Mouse (Mus musculus) thymus, adult 2 months (tissue): ENCODE measurements at regions not wholly inside any gene's neighbourhood (a gene's known extent, or its start where the extent isn't known, plus 50 kb on each side); places are given as distances from the start of the nearest gene placed in this dataset.

Experiments
- DNase-seq: peaks from one replicate; pipeline ENCODE4 v3.0.0; 2021
- H3K27ac ChIP-seq: fragments of 200-500 bp; 2 replicates; pipeline ENCODE4 v1.5.1; 2012; ENCODE audit warnings: low read length, control low read depth; ENCODE audit not compliant: control insufficient read depth, insufficient read depth
- H3K27me3 ChIP-seq: fragments of 200-500 bp; 2 replicates; pipeline ENCODE4 v1.6.1; 2012; ENCODE audit warnings: mild to moderate bottlenecking, low read length, moderate library complexity, mixed read lengths; ENCODE audit not compliant: control insufficient read depth, insufficient read depth
- H3K36me3 ChIP-seq: fragments of 200-500 bp; 2 replicates; pipeline ENCODE4 v1.6.1; 2012; ENCODE audit warnings: mild to moderate bottlenecking, low read length, moderate library complexity; ENCODE audit not compliant: control insufficient read depth, insufficient read depth
- H3K4me1 ChIP-seq: fragments of 200-500 bp; replicated peaks from 2 replicates; pipeline ENCODE4 v1.6.1; 2012; ENCODE audit warnings: low read length; ENCODE audit not compliant: control insufficient read depth, insufficient read depth
- H3K4me3 ChIP-seq: fragments of 200-500 bp; 2 replicates; pipeline ENCODE4 v1.5.1; 2012; ENCODE audit warnings: mild to moderate bottlenecking, low read length, control low read depth, moderate library complexity; ENCODE audit not compliant: control insufficient read depth, insufficient read depth
- CTCF ChIP-seq: fragments of 200-500 bp; IDR thresholded peaks from 2 replicates; pipeline ENCODE4 v1.5.1; 2012; ENCODE audit warnings: mild to moderate bottlenecking, control low read depth, low read length, moderate library complexity, borderline replicate concordance; ENCODE audit not compliant: control insufficient read depth, poor library complexity, insufficient read depth; ENCODE audit errors: extremely low read depth
- POLR2A ChIP-seq: fragments of 200-500 bp; IDR thresholded peaks from 2 replicates; pipeline ENCODE4 v1.6.1; 2012; ENCODE audit warnings: mild to moderate bottlenecking, low read length, control low read depth, moderate library complexity; ENCODE audit not compliant: control insufficient read depth, poor library complexity, insufficient read depth; ENCODE audit errors: extremely low read depth
- WGBS: fragments of 180-500 bp; shearing (Covaris S2); methylation state at CpG from one replicate; pipeline ENCODE4 v1.1.7; 2018; 5-methylcytosine and 5-hydroxymethylcytosine counted together

GRCm38 (mm10) chr13:46350075-46350747 lies 68.0 kb upstream of the Rbm24 start:
- 95% methylated on average over 7 of the region's 7 CpGs for WGBS

GRCm38 (mm10) chr13:46355306-46355705 lies 62.9 kb upstream of the Rbm24 start:
- DNase-seq: no peak
- no peaks in the 10 kb centered on the region for H3K27me3 ChIP-seq
- no peaks in the 10 kb centered on the region for H3K4me1 ChIP-seq
- H3K27ac ChIP-seq: no peak overlapping the region
- no peak overlapping the region for H3K4me3 ChIP-seq
- H3K36me3 ChIP-seq: no peaks in the 10 kb centered on the region
- 96% methylated on average over 3 of the region's 3 CpGs for WGBS
- TF ChIP-seq POLR2A: no peak
- TF ChIP-seq CTCF: no peak

More at GRCm38 (mm10) chr13:46350075-46350747, 68.0 kb upstream of the Rbm24 start:
- H3K4me3 ChIP-seq: no peak overlapping the region
- DNase-seq: no peak
- H3K4me1 ChIP-seq: no peaks in the 10 kb centered on the region
- H3K27ac ChIP-seq: no peak overlapping the region
- no peaks in the 10 kb centered on the region for H3K27me3 ChIP-seq
- TF ChIP-seq CTCF (no peak), POLR2A (no peak)
- H3K36me3 ChIP-seq: no peaks in the 10 kb centered on the region

GRCm38 (mm10) chr13:46355975-46356374 lies 62.3 kb upstream of the Rbm24 start:
- no peaks in the 10 kb centered on the region for H3K36me3 ChIP-seq
- H3K4me1 ChIP-seq: peaks cover 5% of the 10 kb centered on the region
- no peak overlapping the region for H3K4me3 ChIP-seq
- no peak overlapping the region for H3K27ac ChIP-seq
- TF ChIP-seq CTCF (no peak), POLR2A (no peak)
- no peak for DNase-seq
- 20% methylated on average over 1 of the region's 1 CpGs for WGBS
- H3K27me3 ChIP-seq: no peaks in the 10 kb centered on the region

GRCm38 (mm10) chr13:46357037-46357436 lies 61.2 kb upstream of the Rbm24 start:
- Histone ChIP-seq H3K27ac (no peak overlapping the region), H3K27me3 (no peaks in the 10 kb centered on the region), H3K4me3 (no peak overlapping the region), H3K4me1 (peaks cover 9% of the 10 kb centered on the region), H3K36me3 (no peaks in the 10 kb centered on the region)
- WGBS: 97% methylated on average over 9 of the region's 9 CpGs
- TF ChIP-seq POLR2A (no peak), CTCF (no peak)
- DNase-seq: no peak

GRCm38 (mm10) chr13:46360495-46361120 lies 57.6 kb upstream of the Rbm24 start:
- Histone ChIP-seq H3K36me3 (no peaks in the 10 kb centered on the region), H3K4me1 (peaks cover 11% of the 10 kb centered on the region), H3K27ac (peak overlapping the region; percentile 67; the same call in 1 of the 2 replicates), H3K4me3 (no peak overlapping the region), H3K27me3 (no peaks in the 10 kb centered on the region)
- WGBS: 15% methylated on average over 12 of the region's 12 CpGs
- TF ChIP-seq CTCF: no peak
- no peak for TF ChIP-seq POLR2A
- DNase-seq: no peak

- Histone ChIP-seq H3K4me3 (no peak overlapping the region), H3K4me1 (peaks cover 11% of the 10 kb centered on the region), H3K27ac (no peak overlapping the region), H3K36me3 (no peaks in the 10 kb centered on the region), H3K27me3 (no peaks in the 10 kb centered on the region)
- TF ChIP-seq POLR2A: no peak
- TF ChIP-seq CTCF: no peak
- WGBS: 96% methylated on average over 13 of the region's 13 CpGs
- DNase-seq: no peak
These were observed 54.6 kb upstream of the Rbm24 start for GRCm38 (mm10) chr13:46363456-46364201.
